In the genomic region with DNA sequence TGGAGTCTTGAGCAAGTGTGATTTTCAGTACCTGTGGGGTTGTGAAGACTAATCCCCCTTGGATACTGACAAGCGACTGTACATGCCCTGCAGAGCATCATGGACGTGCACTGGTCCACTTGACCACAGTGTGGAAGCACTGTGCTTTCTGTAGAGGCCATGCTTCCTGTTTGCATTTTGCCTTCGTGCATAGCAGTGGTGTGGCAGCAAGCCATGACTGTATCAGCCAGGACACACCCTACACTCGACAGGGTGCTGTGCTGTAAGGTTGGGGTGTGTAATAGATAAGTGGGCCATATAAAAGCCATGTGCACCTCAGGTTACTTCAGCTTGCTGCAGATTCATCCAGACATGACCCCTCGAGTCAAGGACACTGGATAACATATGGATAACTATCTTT, we compare ENCODE assay signal across 9 mouse cellular contexts. TPM values are rescaled to one million over a fixed set of nuclear protein-coding genes. Genes with fewer than 3 reads are reported as not detected.
DNase-seq lines count a peak whose midpoint lies in the region; ATAC-seq and TF ChIP-seq lines count a peak whose summit lies in the region.
"Had no signal": no experiment of that assay in that cellular context is flagged by ENCODE, and none has a peak within 500 bp of the region (broad histone marks: within the 10 kb centered on the region; RNA-seq: fewer than 3 reads in every experiment).

No protein-coding gene starts in this region.

- H3K4me3 ChIP-seq in bone marrow, adult 2 months (replicated peaks; ENCODE audit: control insufficient read depth, low read depth, low read length) = no peak overlapping the region
- H3K4me3 ChIP-seq in liver, embryonic 12.5 days = no peak overlapping the region
- H3K4me3 ChIP-seq: limb, embryonic 13.5 days had no signal

- no peak for TF ChIP-seq POLR2A in bone marrow, adult 2 months (IDR thresholded peaks at IDR 0.05; ENCODE audit: borderline replicate concordance, control insufficient read depth, low read depth, low read length)

- H3K9ac ChIP-seq in liver, embryonic 12.5 days = no peak overlapping the region
- H3K9ac ChIP-seq: limb, embryonic 13.5 days had no signal

- no peaks in the 10 kb centered on the region for H3K27me3 ChIP-seq in liver, embryonic 12.5 days (replicated peaks)
- no peaks in the 10 kb centered on the region for H3K27me3 ChIP-seq in splenic B cell, adult 2 months (ENCODE audit: control insufficient read depth, insufficient read depth, low read length, poor library complexity, severe bottlenecking)
- H3K27me3 ChIP-seq: limb, embryonic 13.5 days had no signal

- peaks cover 7% of the 10 kb centered on the region for H3K4me1 ChIP-seq in bone marrow, adult 2 months (ENCODE audit: control insufficient read depth, insufficient read depth, low read length)
- peaks cover 15% of the 10 kb centered on the region for H3K4me1 ChIP-seq in liver, embryonic 12.5 days

- H3K36me3 ChIP-seq in liver, embryonic 12.5 days = no peaks in the 10 kb centered on the region
- no peaks in the 10 kb centered on the region for H3K36me3 ChIP-seq in splenic B cell, adult 2 months (ENCODE audit: control insufficient read depth, insufficient read depth, low read length, poor library complexity, severe bottlenecking)
- H3K36me3 ChIP-seq: limb, embryonic 13.5 days had no signal

- H3K9me3 ChIP-seq in liver, embryonic 12.5 days (replicated peaks) = no peaks in the 10 kb centered on the region
- H3K9me3 ChIP-seq: limb, embryonic 13.5 days had no signal

- ATAC-seq in liver, embryonic 12.5 days = peak; percentile 79
- no peak for ATAC-seq in cerebellum, adult (ENCODE audit: insufficient number of reproducible peaks, low FRiP score, low TSS enrichment)

- no peak overlapping the region for H3K27ac ChIP-seq in bone marrow, adult 2 months (ENCODE audit: control insufficient read depth, insufficient read depth, low read depth, low read length, poor library complexity)
- H3K27ac ChIP-seq in liver, embryonic 12.5 days = no peak overlapping the region
- H3K27ac ChIP-seq: limb, embryonic 13.5 days had no signal

- no peak overlapping the region for H3K4me2 ChIP-seq in liver, embryonic 12.5 days
- H3K4me2 ChIP-seq: limb, embryonic 13.5 days had no signal

- peak; percentile 67 for TF ChIP-seq CTCF in bone marrow, adult 2 months (IDR thresholded peaks at IDR 0.05; ENCODE audit: control insufficient read depth, insufficient read depth, low read length)

- DNase-seq in ovary, postnatal 36 days (ENCODE audit: low spot score) = peak; percentile 14
- DNase-seq in ovary, postnatal 14 days (ENCODE audit: low spot score) = no peak
- peak; percentile 65 for DNase-seq in splenic B cell, adult 2 months (ENCODE audit: low read depth, low spot score)
- DNase-seq in frontal cortex, postnatal 36 days (ENCODE audit: low spot score in 2 of 2) = no peak
- DNase-seq in left cerebral cortex, adult 18-20 months (ENCODE audit: low spot score in 2 of 2) = no peak

- WGBS in bone marrow, adult 2 months = 17% methylated on average over 5 of the region's 5 CpGs
- 24% methylated on average over 5 of the region's 5 CpGs for WGBS in liver, embryonic 12.5 days (ENCODE audit: insufficient replicate concordance)

RNA-seq across cellular contexts. Expression of gene Bfsp1, which starts 24.3 kb away (rescaled TPM):
- polyA plus RNA-seq in bone marrow, adult 2 months (2011; ENCODE audit: insufficient read depth, insufficient read length, low replicate concordance, missing spikeins) = 0.75 and 0.92 TPM in 2 replicates
- polyA plus RNA-seq in liver, embryonic 12.5 days (2016; fragmentation: Nextera tagmentation; extraction: Ambion mirVana) = 0.33 and 0.45 TPM in 2 replicates
- total RNA-seq in left cerebral cortex, adult 18-20 months (2021) = 1 to 10 TPM in 1 of 2 experiments, under 1 TPM in 1; 0.74 to 1.0 TPM

Comparison
In these comparisons a context has a peak if more than half of its experiments do, and no peak if none do; other contexts are left out.
1. DNase-seq: peak in ovary, postnatal 36 days (single experiment) and splenic B cell, adult 2 months (single experiment); none in ovary, postnatal 14 days (single experiment), frontal cortex, postnatal 36 days (0 of 2) and left cerebral cortex, adult 18-20 months (0 of 2).